Mouse (Mus musculus): ENCODE measurements at regions not wholly inside any gene's neighbourhood (a gene's known extent, or its start where the extent isn't known, plus 50 kb on each side); places are given as distances from the start of the nearest gene placed in this dataset.

- TF ChIP-seq POLR2A (IDR thresholded peaks at IDR 0.05; ENCODE audit: low read depth, low read length), result no peak
- TF ChIP-seq CTCF (conservative IDR thresholded peaks at IDR 0.05; ENCODE audit: insufficient read depth, insufficient read length, low read depth, low read length), result no peak
Observed at GRCm38 (mm10) chr4:97509576-97509975, 263.0 kb upstream of the Nfia start.

All from kidney, adult 2 months (tissue).